Mouse (Mus musculus): ENCODE measurements around the gene C130026I21Rik. TPM values are rescaled to one million over a fixed set of nuclear protein-coding genes. Genes with fewer than 3 reads are reported as not detected.
"Not testable (repeated sequence)": the region's sequence is repeated elsewhere in the genome, so short reads cannot be mapped to it uniquely, and the experiment has no call there.

Gene C130026I21Rik
- polyA plus RNA-seq (2012; rRNA removed): 0.21 TPM in 1 of 2 replicates, not detected in the other

DNA sequence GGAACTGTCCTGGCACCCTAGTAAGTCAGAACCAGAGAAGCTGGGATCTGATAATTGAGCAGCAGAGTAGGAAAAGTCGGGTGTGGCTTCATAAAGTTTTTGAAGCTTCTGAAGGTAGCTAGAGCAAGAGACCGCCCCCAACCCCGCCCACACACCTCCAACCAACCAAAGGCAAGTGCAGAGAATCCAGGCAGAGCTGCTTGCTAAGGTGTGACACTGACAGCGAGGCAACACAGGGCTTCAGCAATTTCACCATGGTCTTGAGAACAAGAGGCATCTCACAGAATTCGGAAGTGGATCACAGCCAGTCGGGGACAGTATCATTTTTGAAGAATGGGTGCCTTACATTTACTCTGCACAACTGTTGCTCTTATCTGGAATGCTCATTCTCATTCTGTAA, at the start of gene C130026I21Rik:
Gene C130026I21Rik, minus strand, starts transcription at position 101 of the 400 bp plus-strand sequence.
- DNase-seq (ENCODE audit: low read depth): not testable (repeated sequence)

DNA sequence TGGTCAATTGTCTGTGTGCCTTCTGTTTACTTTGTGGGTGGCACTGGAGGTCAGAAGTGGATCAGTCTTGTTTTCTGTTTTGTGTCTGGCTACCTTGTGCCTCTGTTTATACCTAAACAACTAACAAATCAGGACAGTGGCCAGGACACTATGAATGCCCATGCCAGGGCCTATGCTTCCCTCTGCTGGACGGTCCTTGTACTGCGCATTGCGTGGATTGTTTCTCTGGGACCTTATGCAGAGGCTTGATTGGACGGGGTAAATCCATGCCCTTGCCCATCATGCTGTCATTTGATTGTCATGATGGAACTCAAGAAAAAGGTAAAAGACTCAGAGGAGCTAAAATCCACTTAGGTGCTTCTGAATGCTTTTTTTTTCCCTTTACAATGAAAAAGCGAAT, 16.7 kb upstream of the C130026I21Rik start:
- not testable (repeated sequence) for DNase-seq (ENCODE audit: low read depth)

DNA sequence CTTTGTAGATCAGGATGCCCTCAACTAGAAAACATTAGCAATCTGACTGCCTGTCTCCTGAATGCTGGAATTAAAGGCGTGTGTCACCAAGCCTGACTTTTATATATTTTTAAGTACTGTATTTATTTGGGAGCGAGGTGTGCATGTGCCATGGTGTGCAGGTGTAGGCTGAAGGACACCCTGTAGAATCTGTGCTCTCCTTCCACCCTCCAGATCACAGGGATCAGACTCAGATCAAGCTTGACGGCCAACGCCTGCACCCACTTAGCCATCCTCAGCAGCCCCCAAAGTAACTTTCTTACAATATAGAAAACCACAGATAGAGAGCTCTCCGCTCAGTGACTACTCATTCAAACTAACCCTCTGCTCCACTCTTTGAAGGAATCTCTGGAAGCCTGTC, 6.1 kb upstream of the C130026I21Rik start:
- not testable (repeated sequence) for DNase-seq (ENCODE audit: low read depth)

DNA sequence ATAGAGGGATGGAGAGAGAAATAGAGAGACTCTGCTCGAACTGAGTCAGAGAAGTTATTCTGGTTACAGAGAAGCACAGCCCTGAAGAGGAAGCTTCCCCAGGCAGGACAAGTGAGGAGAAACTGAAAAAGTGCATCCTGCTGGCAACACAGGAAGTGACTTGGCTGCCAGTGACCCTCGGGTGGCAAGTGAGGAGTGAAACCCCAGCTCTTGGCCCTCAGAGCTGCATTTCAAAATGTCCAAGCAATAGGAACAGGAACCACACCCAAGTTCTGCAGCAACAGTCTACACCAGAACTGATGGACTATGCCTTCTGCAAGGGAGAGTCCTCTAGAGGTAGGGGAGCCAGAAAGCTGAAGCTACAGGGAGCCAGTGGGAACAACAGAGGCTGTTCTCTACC, 11.7 kb downstream of the C130026I21Rik start:
- not testable (repeated sequence) for DNase-seq (ENCODE audit: low read depth)

DNA sequence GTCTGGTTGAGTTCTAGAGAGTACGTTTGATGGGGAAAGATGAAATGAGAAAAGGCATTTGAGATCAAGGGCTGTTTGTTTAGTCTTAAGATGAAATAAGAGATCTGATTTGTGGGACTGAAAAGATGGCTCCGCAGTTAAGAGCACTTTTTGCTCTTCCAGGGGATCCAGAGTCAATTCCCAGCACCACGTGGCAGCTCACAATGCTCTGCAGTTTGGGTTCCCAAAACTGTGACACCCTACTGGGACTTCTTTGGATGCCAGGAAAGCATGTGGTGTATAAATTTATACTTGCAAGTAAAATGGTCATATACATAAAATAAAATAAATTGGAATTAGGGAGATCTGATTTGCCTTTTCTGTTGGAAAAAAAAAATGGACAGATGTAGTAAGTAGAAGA, 15.1 kb downstream of the C130026I21Rik start:
- not testable (repeated sequence) for DNase-seq (ENCODE audit: low read depth)

DNA sequence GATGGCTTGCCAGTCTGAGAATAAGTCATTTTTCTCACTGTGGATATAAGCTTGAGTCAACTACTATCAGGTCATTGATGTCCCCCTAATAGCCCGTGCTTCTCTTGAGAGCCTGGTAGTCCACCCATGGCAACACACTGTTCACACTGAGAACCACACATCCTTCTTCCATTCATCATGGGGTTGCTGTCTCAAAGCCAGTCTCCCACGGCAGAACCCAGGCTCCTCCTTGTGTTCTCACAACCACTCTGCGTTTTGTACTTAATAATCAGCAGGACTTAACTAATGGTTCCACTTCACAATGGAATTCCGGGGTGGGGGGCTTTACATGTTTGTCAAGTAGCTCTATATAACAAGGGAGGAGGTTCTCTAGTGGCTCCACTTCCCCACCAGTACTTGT, 19.2 kb downstream of the C130026I21Rik start:
- DNase-seq (ENCODE audit: low read depth): not testable (repeated sequence)

DNA sequence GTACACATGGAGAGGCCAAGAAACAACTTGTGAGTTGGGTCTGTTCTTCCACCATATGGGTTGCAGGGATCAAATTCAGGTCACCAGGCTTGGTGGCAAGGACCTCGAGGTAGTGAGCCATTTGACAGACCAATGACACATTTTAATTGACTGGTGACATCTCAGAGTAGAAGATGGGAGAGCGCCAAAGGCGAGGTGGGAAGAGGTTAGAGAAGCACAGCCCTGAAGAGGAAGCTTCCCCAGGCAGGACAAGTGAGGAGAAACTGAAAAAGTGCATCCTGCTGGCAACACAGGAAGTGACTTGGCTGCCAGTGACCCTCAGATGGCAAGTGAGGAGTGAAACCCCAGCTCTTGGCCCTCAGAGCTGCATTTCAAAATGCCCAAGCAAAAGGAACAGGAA, 21.4 kb downstream of the C130026I21Rik start:
- not testable (repeated sequence) for DNase-seq (ENCODE audit: low read depth)

DNA sequence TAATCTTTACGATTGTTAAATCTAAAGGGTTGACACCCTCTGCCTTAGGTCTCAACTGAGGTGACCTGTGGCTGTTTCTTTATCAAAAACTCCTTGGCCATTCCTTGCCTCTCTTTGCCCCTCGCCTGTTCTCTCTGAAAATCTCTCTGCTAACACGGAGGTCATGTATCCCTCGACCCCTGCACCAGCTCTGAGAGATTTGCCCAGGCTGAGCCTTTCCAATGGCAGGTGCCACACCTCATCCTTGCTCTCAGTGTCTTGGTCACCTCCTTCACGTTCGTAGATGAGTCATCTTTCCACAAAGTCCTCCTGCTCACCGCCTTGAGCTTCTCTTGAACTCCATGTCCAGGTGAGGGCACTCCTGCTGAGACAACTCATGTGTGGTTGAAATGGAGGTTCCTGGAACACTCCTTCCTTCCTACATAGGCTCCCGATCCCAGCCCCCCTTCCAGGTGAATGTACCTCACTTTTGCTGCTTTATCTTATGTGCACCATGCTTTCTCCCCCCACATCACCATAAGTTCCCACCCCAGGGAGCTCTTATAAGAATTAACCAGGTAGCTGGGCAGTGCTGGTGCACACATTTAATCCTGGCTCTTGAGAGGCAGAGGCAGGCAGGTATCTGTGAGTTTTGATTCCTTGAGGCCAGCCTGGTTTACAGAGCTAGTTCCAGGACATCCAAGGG, 23.4 kb downstream of the C130026I21Rik start:
- not testable (repeated sequence) for DNase-seq (ENCODE audit: low read depth)

DNA sequence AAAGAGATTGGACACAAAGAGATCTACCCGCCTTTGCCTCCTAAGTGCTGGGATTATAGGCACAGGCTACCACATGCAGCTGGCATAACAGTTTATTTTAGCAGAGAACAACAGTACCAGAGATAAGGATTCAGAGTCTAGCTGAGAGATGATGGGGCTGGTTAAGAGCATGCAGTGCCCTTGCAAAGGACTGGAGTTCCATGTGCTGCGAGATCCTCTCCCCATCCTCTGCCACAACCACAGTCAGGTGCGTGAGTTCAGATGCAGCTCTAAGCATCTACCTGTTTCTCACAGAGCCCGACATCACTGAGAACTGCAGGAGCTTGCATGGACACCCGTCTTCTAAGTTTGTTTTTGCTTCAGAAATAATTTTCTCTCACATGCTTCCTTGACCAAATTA, 24.1 kb downstream of the C130026I21Rik start:
- not testable (repeated sequence) for DNase-seq (ENCODE audit: low read depth)

DNA sequence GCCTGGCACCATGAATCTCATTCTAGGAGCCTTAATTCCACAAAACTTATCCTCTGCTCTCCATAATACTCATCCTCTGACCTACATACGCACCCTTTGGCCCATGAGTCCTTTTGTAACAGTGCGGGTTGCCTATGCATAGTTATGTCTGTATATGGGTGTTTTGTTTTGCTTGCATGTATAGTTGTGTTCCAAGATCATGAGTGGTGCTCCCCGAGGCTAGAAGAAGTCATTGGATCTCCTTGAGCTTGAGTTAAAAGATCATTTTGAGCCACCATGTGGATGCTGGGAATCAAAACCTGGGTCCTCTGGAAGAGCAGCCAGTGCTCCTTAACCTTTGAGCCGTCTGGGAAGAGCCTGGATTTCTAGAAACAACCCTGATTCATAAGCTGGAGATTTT, 25.4 kb downstream of the C130026I21Rik start:
- not testable (repeated sequence) for DNase-seq (ENCODE audit: low read depth)

DNA sequence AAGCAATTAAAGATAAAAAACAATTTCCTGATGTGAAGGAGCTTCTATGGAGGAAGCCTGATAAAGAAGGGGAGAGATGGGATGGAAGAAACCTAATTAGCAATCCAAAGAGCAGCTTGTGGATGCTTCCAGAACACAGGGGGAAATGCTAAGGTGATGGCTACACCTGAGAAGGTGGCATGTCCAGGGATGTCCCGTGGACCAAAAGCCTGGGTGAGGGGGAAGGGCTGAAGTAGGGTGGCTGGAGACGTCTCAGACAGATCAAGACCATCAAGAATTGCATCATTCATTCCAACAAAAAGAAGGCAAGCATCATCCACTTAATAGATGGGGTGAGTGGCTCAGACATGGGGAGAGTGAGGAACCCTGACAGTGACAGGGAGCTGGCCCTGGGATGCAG, 27.3 kb downstream of the C130026I21Rik start:
- DNase-seq (ENCODE audit: low read depth): not testable (repeated sequence)

DNA sequence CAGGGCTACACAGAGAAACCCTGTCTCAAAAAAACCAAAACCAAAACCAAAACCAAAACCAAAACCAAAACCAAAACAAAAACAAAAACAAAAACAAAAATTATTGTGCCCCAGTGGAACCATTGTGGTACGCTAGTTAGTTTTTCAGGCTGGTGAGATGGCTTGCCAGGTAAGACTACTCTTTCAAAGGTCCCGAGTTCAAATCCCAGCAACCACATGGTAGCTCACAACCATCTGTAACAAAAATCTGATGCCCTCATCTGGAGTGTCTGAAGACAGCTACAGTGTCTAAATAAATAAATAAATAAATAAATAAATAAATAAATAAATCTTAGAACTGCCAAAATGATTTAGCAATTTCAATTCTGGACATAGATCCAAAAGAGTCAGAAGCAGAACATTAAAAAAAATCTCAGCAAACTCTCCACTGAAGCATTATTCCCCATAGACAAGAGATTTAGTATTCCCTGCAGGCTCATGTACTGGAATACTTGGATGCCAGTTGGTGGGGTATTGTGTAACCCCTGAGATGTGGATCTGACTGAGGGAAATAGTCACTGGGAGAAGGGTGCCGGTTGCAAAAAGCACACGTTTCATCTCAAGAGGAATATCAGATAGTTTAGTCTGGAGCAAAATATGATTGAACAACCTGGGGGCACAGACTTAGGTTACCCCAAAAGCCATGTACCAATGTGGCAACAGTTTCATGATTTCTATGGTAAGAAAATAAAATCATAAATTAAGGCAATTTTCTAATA, 31.2 kb downstream of the C130026I21Rik start:
- not testable (repeated sequence) for DNase-seq (ENCODE audit: low read depth)

DNA sequence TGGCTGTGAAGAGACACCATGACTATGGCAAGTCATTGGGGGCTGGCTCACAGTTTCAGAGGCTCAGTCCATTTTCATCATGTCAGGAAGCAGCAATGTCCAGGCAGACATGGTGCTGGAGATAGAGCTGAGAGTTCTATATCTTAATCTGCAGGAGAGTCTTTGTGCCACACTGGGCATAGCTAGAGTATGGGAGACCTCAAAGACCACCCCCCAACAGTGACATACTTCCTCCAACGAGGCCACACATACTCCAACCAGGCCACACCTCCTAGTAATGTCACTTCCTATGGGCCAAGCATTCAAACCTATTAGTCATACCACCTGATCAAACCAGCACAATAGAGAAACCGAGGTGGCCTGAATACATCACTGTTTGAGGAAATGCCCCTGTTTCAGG, 63.8 kb downstream of the C130026I21Rik start:
- not testable (repeated sequence) for DNase-seq (ENCODE audit: low read depth)

DNA sequence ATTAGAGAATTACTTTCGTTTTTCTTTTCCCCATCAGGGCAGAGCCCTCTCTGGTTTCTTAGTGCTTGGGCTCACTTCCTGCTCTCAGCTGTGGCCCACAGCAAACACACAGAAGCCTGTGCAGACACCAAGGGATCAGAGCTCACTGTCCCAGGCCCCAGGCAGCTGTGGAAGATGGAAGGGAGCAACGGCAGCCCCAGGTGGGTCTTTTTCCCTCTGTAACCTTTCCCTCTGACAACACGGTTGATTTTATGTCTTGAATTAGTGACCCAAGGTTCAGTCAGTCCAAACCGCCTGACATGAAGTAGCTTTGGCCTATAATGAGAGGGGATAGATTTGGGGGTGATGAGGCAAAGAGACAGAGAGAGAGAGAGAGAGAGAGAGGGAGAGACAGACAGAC, 70.8 kb downstream of the C130026I21Rik start:
- DNase-seq (ENCODE audit: low read depth): not testable (repeated sequence)

DNA sequence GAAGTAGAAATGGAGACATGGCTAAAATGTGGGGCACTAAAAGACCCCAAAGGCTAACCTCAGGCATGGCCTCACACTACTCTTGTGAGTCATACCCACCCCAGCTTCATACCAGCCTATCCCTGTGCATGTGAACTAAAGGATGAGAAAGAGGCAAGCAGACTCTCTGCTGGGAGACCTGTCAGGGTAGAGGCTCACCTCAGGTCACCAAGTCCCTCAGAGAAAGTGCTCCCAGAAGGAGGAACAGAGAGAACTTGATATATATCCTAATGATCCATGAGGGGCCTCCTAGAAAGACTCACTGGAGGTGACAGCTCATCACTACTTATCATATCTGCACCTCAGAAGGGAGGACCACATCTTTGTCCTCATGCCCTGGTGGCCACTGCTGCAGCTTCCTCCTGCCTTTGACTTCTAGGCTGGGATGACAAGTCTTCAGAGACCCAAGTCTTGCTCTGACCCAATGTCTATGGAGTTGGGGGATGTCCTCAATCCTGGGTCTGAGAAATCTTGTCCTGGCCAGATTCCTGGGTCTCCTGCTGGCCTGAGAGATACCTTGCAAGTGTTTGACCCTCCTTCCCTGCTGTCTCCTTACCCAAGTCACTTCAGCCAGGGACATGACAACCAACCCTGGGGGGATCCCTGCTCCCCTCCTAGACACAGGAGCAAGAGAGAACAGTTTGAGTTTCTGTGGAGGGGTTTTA, 71.6 kb downstream of the C130026I21Rik start:
- DNase-seq (ENCODE audit: low read depth): not testable (repeated sequence)

DNA sequence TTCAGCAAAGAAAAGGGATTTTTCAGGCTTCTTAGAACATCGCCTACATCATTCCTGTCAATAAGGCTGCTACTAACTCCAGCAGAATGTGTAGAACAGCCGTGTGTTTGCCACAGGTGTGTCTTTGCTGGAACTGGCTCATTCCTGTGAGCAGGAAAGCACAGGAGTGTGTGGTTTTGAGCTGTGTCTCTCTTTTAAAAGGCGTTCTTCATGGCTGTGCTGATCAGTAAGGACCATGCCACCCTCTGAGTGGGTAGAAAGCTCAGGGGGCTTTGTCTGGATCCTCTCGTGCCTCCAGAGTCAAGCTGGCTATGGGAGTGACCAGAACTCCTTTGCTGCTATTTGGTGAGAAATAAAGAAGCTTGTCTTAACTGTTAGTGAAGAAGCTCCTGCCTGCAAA, 73.6 kb downstream of the C130026I21Rik start:
- not testable (repeated sequence) for DNase-seq (ENCODE audit: low read depth)

DNA sequence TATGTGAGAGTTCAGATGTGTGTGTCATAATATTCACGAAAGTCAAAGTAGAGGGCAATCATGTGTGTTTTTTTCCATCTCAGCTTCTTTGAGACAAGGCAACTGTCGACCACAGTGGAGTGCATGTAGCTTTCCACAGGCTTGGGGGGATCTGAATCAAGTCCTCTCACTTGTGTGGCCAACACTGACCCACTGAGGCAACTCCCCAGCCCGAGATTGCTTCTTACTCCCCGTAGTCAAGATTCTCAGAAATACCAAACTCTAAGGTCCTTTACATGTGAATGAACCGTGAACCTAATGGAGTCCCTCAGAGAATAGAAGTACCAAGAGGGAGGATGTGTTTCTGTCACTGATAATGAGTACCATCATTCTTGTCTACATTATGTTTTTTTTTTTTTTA, 76.6 kb downstream of the C130026I21Rik start:
- DNase-seq (ENCODE audit: low read depth): not testable (repeated sequence)

DNA sequence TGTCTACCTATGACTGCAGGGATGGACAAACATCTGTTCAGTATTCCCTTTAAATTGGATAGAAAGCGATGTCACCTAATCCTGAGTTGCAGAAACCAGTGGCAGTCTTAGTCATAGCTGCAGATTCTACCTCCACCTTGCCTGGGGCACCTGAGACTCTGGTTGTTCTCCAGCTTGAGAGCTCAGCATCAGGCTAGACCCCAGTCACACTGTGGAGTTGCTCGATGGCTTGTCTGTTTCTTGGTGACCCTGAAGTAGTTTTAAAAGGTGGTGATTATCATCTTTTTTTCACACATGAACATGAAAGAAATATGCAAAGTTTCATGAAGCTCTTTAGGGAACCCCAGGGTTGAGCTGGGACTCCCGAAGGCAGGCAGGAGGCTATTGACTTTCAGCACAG, 88.4 kb downstream of the C130026I21Rik start:
- DNase-seq (ENCODE audit: low read depth): not testable (repeated sequence)

DNA sequence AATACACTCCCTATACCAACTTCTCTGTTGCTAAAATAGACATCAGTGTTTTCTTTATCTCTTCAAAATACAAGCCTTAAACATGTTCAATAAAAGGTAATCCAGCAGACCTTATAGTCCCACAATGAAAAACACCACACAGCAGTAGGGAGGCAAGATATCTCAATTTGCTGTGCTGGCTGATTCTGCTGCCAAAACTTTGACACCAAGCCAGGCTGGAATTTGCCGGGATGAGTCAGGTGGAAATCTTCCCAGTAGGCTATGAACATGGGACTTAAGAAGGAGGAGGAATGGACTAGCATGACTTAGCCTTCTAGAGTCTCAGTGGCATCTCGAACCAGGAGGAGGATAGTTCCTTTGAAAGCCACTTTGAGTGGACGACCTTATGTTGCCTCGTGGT, 91.4 kb downstream of the C130026I21Rik start:
- not testable (repeated sequence) for DNase-seq (ENCODE audit: low read depth)

DNA sequence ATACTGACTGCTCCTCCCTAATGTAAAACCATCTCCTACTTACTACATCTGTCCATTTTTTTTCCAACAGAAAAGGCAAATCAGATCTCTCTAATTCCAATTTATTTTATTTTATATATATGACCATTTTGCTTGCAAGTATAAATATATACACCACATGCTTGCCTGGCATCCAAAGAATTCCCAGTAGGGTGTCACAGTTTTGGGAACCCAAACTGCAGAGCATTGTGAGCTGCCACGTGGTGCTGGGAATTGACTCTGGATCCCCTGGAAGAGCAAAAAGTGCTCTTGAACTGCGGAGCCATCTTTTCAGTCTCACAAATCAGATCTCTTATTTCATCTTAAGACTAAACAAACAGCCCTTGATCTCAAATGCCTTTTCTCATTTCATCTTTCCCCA, 107.5 kb downstream of the C130026I21Rik start:
- not testable (repeated sequence) for DNase-seq (ENCODE audit: low read depth)

DNA sequence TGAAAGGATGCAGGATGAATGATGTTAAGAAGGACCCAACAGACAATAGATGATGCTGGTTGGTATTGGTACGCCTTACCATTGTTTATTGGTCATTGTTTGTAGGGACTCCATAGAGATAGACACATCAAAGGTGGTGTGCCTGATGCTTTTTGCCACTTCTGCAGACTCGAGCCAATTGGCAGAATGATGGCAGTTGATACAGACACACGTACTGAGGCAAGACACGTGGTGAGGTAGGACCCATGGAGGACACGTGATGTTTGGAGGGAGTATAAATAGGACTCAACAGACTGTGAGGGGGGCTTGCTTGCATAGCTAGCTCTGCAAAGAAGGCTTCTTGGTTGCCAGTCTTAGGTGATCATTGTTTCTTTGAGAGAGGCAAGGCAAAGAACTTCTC, 115.2 kb downstream of the C130026I21Rik start:
- not testable (repeated sequence) for DNase-seq (ENCODE audit: low read depth)
